Mouse (Mus musculus) lung, postnatal 0 days (tissue): ENCODE data around the gene Tsc2. TPM values are rescaled to one million over a fixed set of nuclear protein-coding genes. Genes with fewer than 3 reads are reported as not detected.

Experiments used
- ATAC-seq: fragments of 200-750 bp; cut with Nextera tagmentation; 2 replicates; pipeline ENCODE4 v1.8.0; 2017; ENCODE audit warnings: moderate library complexity
- DNase-seq: peaks from one replicate; pipeline ENCODE4 v3.0.0-alpha.2; 2016; ENCODE audit warnings: low spot score
- H3K27ac ChIP-seq: fragments of 300-500 bp; sonication (generic); 2 replicates; pipeline ENCODE4 v1.5.1; 2014; ENCODE audit warnings: antibody characterized with exemption, mild to moderate bottlenecking, low read length, mixed read lengths
- H3K27me3 ChIP-seq: fragments of 300-500 bp; sonication (generic); replicated peaks from 2 replicates; pipeline ENCODE4 v1.6.1; 2014; ENCODE audit warnings: low read length, mixed read lengths; ENCODE audit not compliant: insufficient read depth
- H3K36me3 ChIP-seq: fragments of 300-500 bp; sonication (generic); 2 replicates; pipeline ENCODE4 v1.6.1; 2014; ENCODE audit warnings: low read length, mixed read lengths; ENCODE audit not compliant: insufficient read depth
- H3K4me1 ChIP-seq: fragments of 300-500 bp; sonication (generic); 2 replicates; pipeline ENCODE4 v1.6.1; 2014; ENCODE audit warnings: antibody characterized with exemption, low read depth, low read length, mixed read lengths; ENCODE audit not compliant: insufficient read depth
- H3K4me2 ChIP-seq: fragments of 300-500 bp; sonication (generic); replicated peaks from 2 replicates; pipeline ENCODE4 v1.6.1; 2014; ENCODE audit warnings: low read depth, mild to moderate bottlenecking, low read length, moderate library complexity, mixed read lengths
- H3K4me3 ChIP-seq: fragments of 300-500 bp; sonication (generic); 2 replicates; pipeline ENCODE4 v1.5.1; 2014; ENCODE audit warnings: low read depth, low read length
- H3K9ac ChIP-seq: fragments of 300-500 bp; sonication (generic); replicated peaks from 2 replicates; pipeline ENCODE4 v1.6.1; 2014; ENCODE audit warnings: low read depth, mild to moderate bottlenecking
- H3K9me3 ChIP-seq: fragments of 300-500 bp; sonication (generic); 2 replicates; pipeline ENCODE4 v1.6.1; 2016; ENCODE audit warnings: low read length, mixed read lengths
- CTCF ChIP-seq: IDR thresholded peaks from 2 replicates; pipeline ENCODE4 v1.5.1; 2016; ENCODE audit warnings: antibody characterized with exemption, mild to moderate bottlenecking
- EP300 ChIP-seq: IDR thresholded peaks from 2 replicates; pipeline ENCODE4 v1.6.1; 2016; ENCODE audit warnings: antibody characterized with exemption, mild to moderate bottlenecking, control low read depth
- WGBS: fragments of 180-500 bp; shearing (Covaris S2); extraction: QIAGEN DNeasy Blood & Tissue Kit; methylation state at CpG from one replicate; pipeline ENCODE4 v1.1.7; 2014; 5-methylcytosine and 5-hydroxymethylcytosine counted together
- polyA plus RNA-seq: library from polyadenylated mRNA; unstranded; fragments of >200 nt; fragmentation: Nextera tagmentation; extraction: Ambion mirVana; gene quantifications from 2 replicates; pipeline ENCODE4 v1.2.1, GENCODE M21; 2015

Tsc2 gene
- polyA plus RNA-seq, 1 experiment from 2014 or later, result 31.7 TPM

- Histone ChIP-seq H3K4me3 (no peak overlapping the region), H3K4me1 (no peaks in the 10 kb centered on the region), H3K36me3 (peaks cover 38% of the 10 kb centered on the region), H3K27me3 (no peaks in the 10 kb centered on the region), H3K9ac (no peak overlapping the region), H3K27ac (no peak overlapping the region), H3K4me2 (no peak overlapping the region), H3K9me3 (no peaks in the 10 kb centered on the region)
- no peak for TF ChIP-seq EP300
- ATAC-seq (no peak), DNase-seq (no peak)
- 89% methylated on average over 12 of the region's 12 CpGs for WGBS
Measured at GRCm38 (mm10) chr17:24572651-24573245, 59.7 kb downstream of the Tsc2 start.

- H3K9me3 ChIP-seq, result no peaks in the 10 kb centered on the region
- H3K4me2 ChIP-seq, result no peak overlapping the region
- H3K27me3 ChIP-seq, result no peaks in the 10 kb centered on the region
- ATAC-seq (no peak), DNase-seq (no peak)
- no peaks in the 10 kb centered on the region for H3K4me1 ChIP-seq
- peaks cover 37% of the 10 kb centered on the region; the same call in 1 of the 2 replicates for H3K36me3 ChIP-seq
- H3K9ac ChIP-seq, result no peak overlapping the region
- no peak overlapping the region for H3K4me3 ChIP-seq
- TF ChIP-seq CTCF (no peak), EP300 (no peak)
- H3K27ac ChIP-seq, result no peak overlapping the region
- WGBS, result 84% methylated on average over 4 of the region's 4 CpGs
Measured at GRCm38 (mm10) chr17:24569837-24570236, 62.6 kb downstream of the Tsc2 start.

- no peak overlapping the region for H3K27ac ChIP-seq
- 44% methylated on average over 8 of the region's 8 CpGs for WGBS
- DNase-seq, result peak; percentile 74
- ATAC-seq, result peak; percentile 78
- H3K9ac ChIP-seq, result no peak overlapping the region
- H3K36me3 ChIP-seq, result peaks cover 22% of the 10 kb centered on the region; the same call in 1 of the 2 replicates
- no peak overlapping the region for H3K4me3 ChIP-seq
- H3K4me2 ChIP-seq, result no peak overlapping the region
- TF ChIP-seq EP300, result no peak
- TF ChIP-seq CTCF, result no peak
- H3K27me3 ChIP-seq, result no peaks in the 10 kb centered on the region
- no peaks in the 10 kb centered on the region for H3K9me3 ChIP-seq
- H3K4me1 ChIP-seq, result no peaks in the 10 kb centered on the region
Measured at GRCm38 (mm10) chr17:24567034-24567779, 65.2 kb downstream of the Tsc2 start.

- Histone ChIP-seq H3K36me3 (peaks cover 12% of the 10 kb centered on the region; the same call in 1 of the 2 replicates), H3K9ac (no peak overlapping the region), H3K4me2 (no peak overlapping the region), H3K27ac (no peak overlapping the region), H3K27me3 (no peaks in the 10 kb centered on the region), H3K9me3 (no peaks in the 10 kb centered on the region), H3K4me3 (no peak overlapping the region), H3K4me1 (peaks cover 3% of the 10 kb centered on the region; the same call in 1 of the 2 replicates)
- ATAC-seq (peak; percentile 29; the same call in 1 of the 2 replicates), DNase-seq (peak; percentile 36)
- WGBS, result 64% methylated on average over 3 of the region's 3 CpGs
- TF ChIP-seq EP300 (no peak), CTCF (peak; percentile 33)
Measured at GRCm38 (mm10) chr17:24565792-24566191, 66.6 kb downstream of the Tsc2 start.

GRCm38 (mm10) chr17:24565092-24565491 is 67.3 kb downstream of the Tsc2 start:
- Histone ChIP-seq H3K4me3 (no peak overlapping the region), H3K27ac (no peak overlapping the region), H3K4me1 (peaks cover 6% of the 10 kb centered on the region; the same call in 1 of the 2 replicates), H3K27me3 (no peaks in the 10 kb centered on the region), H3K36me3 (peaks cover 12% of the 10 kb centered on the region; the same call in 1 of the 2 replicates), H3K9me3 (no peaks in the 10 kb centered on the region), H3K9ac (no peak overlapping the region), H3K4me2 (no peak overlapping the region)
- no peak for DNase-seq
- WGBS, result 81% methylated on average over 3 of the region's 3 CpGs
- TF ChIP-seq CTCF (no peak), EP300 (no peak)
- no peak for ATAC-seq

- ATAC-seq (no peak), DNase-seq (no peak)
- peaks cover 8% of the 10 kb centered on the region; the same call in 1 of the 2 replicates for H3K4me1 ChIP-seq
- H3K27me3 ChIP-seq, result no peaks in the 10 kb centered on the region
- H3K36me3 ChIP-seq, result peaks cover 12% of the 10 kb centered on the region; the same call in 1 of the 2 replicates
- 73% methylated on average over 4 of the region's 4 CpGs for WGBS
- H3K4me3 ChIP-seq, result no peak overlapping the region
- no peak overlapping the region for H3K4me2 ChIP-seq
- no peak overlapping the region for H3K27ac ChIP-seq
- TF ChIP-seq CTCF, result no peak
- TF ChIP-seq EP300, result no peak
- no peaks in the 10 kb centered on the region for H3K9me3 ChIP-seq
- no peak overlapping the region for H3K9ac ChIP-seq
Measured at GRCm38 (mm10) chr17:24564422-24564821, 68.0 kb downstream of the Tsc2 start.
